21 mouse cellular contexts compared by ENCODE assay signal in genomic region chr15:88736166-88736565, GRCm38 (mm10). TPM values are rescaled to one million over a fixed set of nuclear protein-coding genes. Genes with fewer than 3 reads are reported as not detected.
A peak's percentile ranks its signal among the peaks of the same experiment; 100 is the strongest.
DNase-seq lines count a peak whose midpoint lies in the region; TF ChIP-seq lines count a peak whose summit lies in the region.
"Had no signal": no experiment of that assay in that cellular context is flagged by ENCODE, and none has a peak within 500 bp of the region (broad histone marks: within the 10 kb centered on the region; RNA-seq: fewer than 3 reads in every experiment).

No protein-coding gene starts in this region.

- peak overlapping the region; percentile 37 for H3K27ac ChIP-seq in thymus, adult 2 months (ENCODE audit: control insufficient read depth, insufficient read depth, low read length)
- H3K27ac ChIP-seq: forebrain, embryonic 10.5 days; forebrain, embryonic 13.5 days; heart, adult 2 months; heart, embryonic 10.5 days; heart, embryonic 13.5 days; hindbrain, embryonic 14.5 days; hindbrain, postnatal 0 days had no signal

- no peaks in the 10 kb centered on the region for H3K27me3 ChIP-seq in thymus, adult 2 months (ENCODE audit: control insufficient read depth, insufficient read depth, low read length)
- H3K27me3 ChIP-seq: heart, embryonic 13.5 days had no signal

- TF ChIP-seq CTCF in thymus, adult 2 months (IDR thresholded peaks at IDR 0.05; ENCODE audit: borderline replicate concordance, control insufficient read depth, extremely low read depth, insufficient read depth, low read length, poor library complexity): no peak

- H3K4me3 ChIP-seq in thymus, adult 2 months (ENCODE audit: control insufficient read depth, insufficient read depth, low read length): no peak overlapping the region
- H3K4me3 ChIP-seq: forebrain, embryonic 10.5 days; forebrain, embryonic 13.5 days; heart, adult 2 months; heart, embryonic 10.5 days; heart, embryonic 13.5 days had no signal

- TF ChIP-seq POLR2A in thymus, adult 2 months (IDR thresholded peaks at IDR 0.05; ENCODE audit: control insufficient read depth, extremely low read depth, insufficient read depth, low read length, poor library complexity): no peak

- peak; percentile 51 for DNase-seq in adrenal gland, postnatal 14 days
- no peak for DNase-seq in adrenal gland, postnatal 4 days (ENCODE audit: low spot score in 2 of 2)
- no peak for DNase-seq in thymus, adult 2 months
- no peak for DNase-seq in thymus, postnatal 14 days
- DNase-seq in T-cell, adult 2 months (ENCODE audit: low spot score): peak; percentile 42
- DNase-seq in naive thymus-derived CD4-positive, alpha-beta T cell, adult 2 months (ENCODE audit: low read depth): peak; percentile 67
- DNase-seq in c-Kit-positive CD71-positive TER-119-positive erythroid progenitor cells, embryonic 14.5 days (ENCODE audit: low spot score): no peak
- DNase-seq: cerebellum, adult 18-20 months; cerebellum, adult 9-10 months; cerebellum, postnatal 14 days; gastrocnemius, postnatal 10 days; gastrocnemius, postnatal 36 days; heart, adult 2 months; heart, postnatal 14 days; heart, postnatal 4 days had no signal

- peaks cover 30% of the 10 kb centered on the region for H3K4me1 ChIP-seq in thymus, adult 2 months (replicated peaks; ENCODE audit: control insufficient read depth, insufficient read depth, low read length)

- no peaks in the 10 kb centered on the region for H3K36me3 ChIP-seq in thymus, adult 2 months (ENCODE audit: control insufficient read depth, insufficient read depth, low read length)
- H3K36me3 ChIP-seq: heart, embryonic 10.5 days; heart, embryonic 13.5 days had no signal

- 8% methylated on average over 4 of the region's 4 CpGs for WGBS in thymus, adult 2 months

RNA-seq across cellular contexts. Expression of gene Brd1, which starts 2.1 kb away (rescaled TPM):
- total RNA-seq in adrenal gland, postnatal 14 days (2021): 51.4 and 55.0 TPM in 2 replicates
- 10 to 100 TPM; 68.8 to 77.0 TPM for total RNA-seq in adrenal gland, postnatal 4 days (2021)
- polyA plus RNA-seq in thymus, adult 2 months (2012; rRNA removed): 35.8 and 38.4 TPM in 2 replicates

RNA-seq across cellular contexts. Expression of gene Zbed4, which starts 15.3 kb away (rescaled TPM):
- 11.4 and 12.5 TPM in 2 replicates for total RNA-seq in adrenal gland, postnatal 14 days (2021)
- total RNA-seq in adrenal gland, postnatal 4 days (2021): 10 to 100 TPM; 11.9 to 15.1 TPM
- polyA plus RNA-seq in thymus, adult 2 months (2012; rRNA removed): 36.6 and 41.3 TPM in 2 replicates

Comparison
In these comparisons a context has a peak if more than half of its experiments do, and no peak if none do; other contexts are left out.
1. DNase-seq: peak in adrenal gland, postnatal 14 days (single experiment), T-cell, adult 2 months (single experiment) and naive thymus-derived CD4-positive, alpha-beta T cell, adult 2 months (single experiment); none in adrenal gland, postnatal 4 days (0 of 2), thymus, adult 2 months (single experiment), thymus, postnatal 14 days (single experiment) and c-Kit-positive CD71-positive TER-119-positive erythroid progenitor cells, embryonic 14.5 days (single experiment).